Mouse (Mus musculus) CH12.LX (cell line): ENCODE data around the gene Tacc3.

Source experiments
- CHD2 ChIP-seq: IDR thresholded peaks from 2 replicates; pipeline ENCODE4 v1.6.1; 2011; ENCODE audit warnings: low read length, improper control_type of control experiment
- CTCF ChIP-seq, 2 experiments: IDR thresholded peaks in 1 of 2; conservative IDR thresholded peaks in 1 of 2; 2 replicates each; pipeline ENCODE4 v1.5.1; 2011 to 2012; ENCODE audit warnings: low read depth in 2 of 2, low read length in 2 of 2, improper control_type of control experiment in 1 of 2, inconsistent platforms in 1 of 2, mild to moderate bottlenecking in 1 of 2, moderate library complexity in 1 of 2
- MAFK ChIP-seq: IDR thresholded peaks from 2 replicates; pipeline ENCODE4 v1.6.1; 2011; ENCODE audit warnings: low read length, improper control_type of control experiment; ENCODE audit not compliant: insufficient replicate concordance
- MAX ChIP-seq: IDR thresholded peaks from 2 replicates; pipeline ENCODE4 v1.6.1; 2011; ENCODE audit warnings: low read length, improper control_type of control experiment
- MEF2A ChIP-seq: IDR thresholded peaks from 2 replicates; pipeline ENCODE4 v1.6.1; 2014; ENCODE audit warnings: low read depth, mild to moderate bottlenecking, inconsistent platforms, low read length, improper control_type of control experiment, borderline replicate concordance
- MXI1 ChIP-seq: IDR thresholded peaks from 2 replicates; pipeline ENCODE4 v1.6.1; 2011; ENCODE audit warnings: mild to moderate bottlenecking, low read depth, low read length, improper control_type of control experiment
- MYC ChIP-seq: IDR thresholded peaks from 2 replicates; pipeline ENCODE4 v1.6.1; 2011; ENCODE audit warnings: low read depth, mild to moderate bottlenecking, improper control_type of control experiment, low read length
- NRF1 ChIP-seq: IDR thresholded peaks from 2 replicates; pipeline ENCODE4 v1.6.1; 2014; ENCODE audit warnings: low read depth, mild to moderate bottlenecking, inconsistent platforms, low read length, improper control_type of control experiment, moderate library complexity
- ZKSCAN1 ChIP-seq: IDR thresholded peaks from 2 replicates; pipeline ENCODE4 v1.6.1; 2012; ENCODE audit warnings: low read depth, inconsistent platforms, low read length, improper control_type of control experiment, borderline replicate concordance

GRCm38 (mm10) chr5:33630061-33630460 lies 27.9 kb upstream of the Tacc3 start:
- TF ChIP-seq MXI1 (no peak), MAFK (no peak), NRF1 (no peak), CHD2 (no peak), MYC (no peak), ZKSCAN1 (no peak), CTCF (conservative IDR thresholded peaks at IDR 0.05 in 1 of 2, IDR thresholded peaks at IDR 0.05 in 1 of 2; ENCODE audit: low read depth in 2 of 2, low read length in 2 of 2) (no peak), MAX (no peak), MEF2A (no peak)
